Comparison of ENCODE assay signal across 15 mouse cellular contexts in genomic region chr12:17701131-17701720, GRCm38 (mm10). TPM values are rescaled to one million over a fixed set of nuclear protein-coding genes. Genes with fewer than 3 reads are reported as not detected.
A peak's percentile ranks its signal among the peaks of the same experiment; 100 is the strongest.
DNase-seq lines count a peak whose midpoint lies in the region; ATAC-seq lines count a peak whose summit lies in the region.
"Had no signal": no experiment of that assay in that cellular context is flagged by ENCODE, and none has a peak within 500 bp of the region (broad histone marks: within the 10 kb centered on the region; RNA-seq: fewer than 3 reads in every experiment).

No protein-coding gene starts in this region.

- DNase-seq in heart, postnatal 10 days: no peak
- no peak for DNase-seq in liver, embryonic 13.5 days
- no peak for DNase-seq in liver, embryonic 11.5 days (ENCODE audit: low spot score)
- DNase-seq in 3134 (ENCODE audit: extremely low read depth, insufficient read length, low spot score) (peak; percentile 25), 3T3-L1 (ENCODE audit: low read depth, low spot score) (peak; percentile 53)
- DNase-seq in urinary bladder, postnatal 36 days (ENCODE audit: low spot score in 2 of 2): no peak
- DNase-seq: adrenal gland, adult 8-10 months; cerebellum, adult 18-20 months; lung, postnatal 14 days; thymus, postnatal 36 days had no signal

- no peak overlapping the region for H3K4me2 ChIP-seq in heart, embryonic 16.5 days (ENCODE audit: low read depth, low read length)
- H3K4me2 ChIP-seq in liver, embryonic 13.5 days: no peak overlapping the region
- H3K4me2 ChIP-seq in liver, embryonic 11.5 days: no peak overlapping the region
- H3K4me2 ChIP-seq: limb, embryonic 12.5 days; midbrain, embryonic 11.5 days had no signal

- no peak for ATAC-seq in heart, embryonic 16.5 days (replicated peaks; ENCODE audit: extremely low read depth, insufficient read depth, low FRiP score)
- ATAC-seq in liver, embryonic 13.5 days (ENCODE audit: low read depth): no peak
- no peak for ATAC-seq in liver, embryonic 11.5 days (replicated peaks; ENCODE audit: low FRiP score)
- ATAC-seq: hindbrain, embryonic 16.5 days; intestine, postnatal 0 days had no signal

- H3K27me3 ChIP-seq in heart, embryonic 16.5 days (ENCODE audit: control insufficient read depth, insufficient read depth, low read length): no peaks in the 10 kb centered on the region
- no peaks in the 10 kb centered on the region for H3K27me3 ChIP-seq in liver, embryonic 13.5 days
- H3K27me3 ChIP-seq in liver, embryonic 11.5 days (replicated peaks; ENCODE audit: control insufficient read depth, insufficient read depth, low read length): no peaks in the 10 kb centered on the region
- H3K27me3 ChIP-seq: limb, embryonic 12.5 days had no signal

- H3K36me3 ChIP-seq in heart, embryonic 16.5 days (ENCODE audit: control insufficient read depth, insufficient read depth): no peaks in the 10 kb centered on the region
- no peaks in the 10 kb centered on the region for H3K36me3 ChIP-seq in liver, embryonic 13.5 days
- H3K36me3 ChIP-seq in liver, embryonic 11.5 days (ENCODE audit: control insufficient read depth, insufficient read depth, low read length): no peaks in the 10 kb centered on the region
- H3K36me3 ChIP-seq: limb, embryonic 12.5 days had no signal

- intact Hi-C loops in heart, postnatal 10 days (cut with DNase I): no loop called here

- H3K4me1 ChIP-seq in heart, embryonic 16.5 days (ENCODE audit: control insufficient read depth, insufficient read depth, low read length): peaks cover 10% of the 10 kb centered on the region
- H3K4me1 ChIP-seq in liver, embryonic 13.5 days (replicated peaks): peaks cover 64% of the 10 kb centered on the region
- H3K4me1 ChIP-seq in liver, embryonic 11.5 days (replicated peaks; ENCODE audit: control insufficient read depth, insufficient read depth, low read length): peaks cover 12% of the 10 kb centered on the region; the same call in 1 of the 2 replicates

- 68% methylated on average over 5 of the region's 5 CpGs for WGBS in heart, embryonic 16.5 days
- WGBS in liver, embryonic 13.5 days (ENCODE audit: insufficient replicate concordance): 54% methylated on average over 5 of the region's 5 CpGs
- WGBS in liver, embryonic 11.5 days: 74% methylated on average over 5 of the region's 5 CpGs

- H3K4me3 ChIP-seq in heart, embryonic 16.5 days (ENCODE audit: low read length): no peak overlapping the region
- H3K4me3 ChIP-seq in liver, embryonic 13.5 days (replicated peaks): no peak overlapping the region
- no peak overlapping the region for H3K4me3 ChIP-seq in liver, embryonic 11.5 days (ENCODE audit: low read depth, low read length)
- H3K4me3 ChIP-seq: limb, embryonic 12.5 days had no signal

- H3K27ac ChIP-seq in heart, embryonic 16.5 days (ENCODE audit: low read length): peak overlapping the region; percentile 10; the same call in 1 of the 2 replicates
- 0 out of 2 replicates have a peak overlapping the region, but pooled peaks have one; percentile 0 for H3K27ac ChIP-seq in liver, embryonic 13.5 days
- no peak overlapping the region for H3K27ac ChIP-seq in liver, embryonic 11.5 days (ENCODE audit: low read depth, low read length)
- H3K27ac ChIP-seq: limb, embryonic 12.5 days had no signal

- no peaks in the 10 kb centered on the region for H3K9me3 ChIP-seq in heart, embryonic 16.5 days (replicated peaks; ENCODE audit: control insufficient read depth, low read length)
- H3K9me3 ChIP-seq in liver, embryonic 13.5 days (replicated peaks): no peaks in the 10 kb centered on the region
- no peaks in the 10 kb centered on the region for H3K9me3 ChIP-seq in liver, embryonic 11.5 days (ENCODE audit: control insufficient read depth, low read length)
- H3K9me3 ChIP-seq: limb, embryonic 12.5 days had no signal

- no peak overlapping the region for H3K9ac ChIP-seq in heart, embryonic 16.5 days (ENCODE audit: low read length)
- H3K9ac ChIP-seq in liver, embryonic 13.5 days: no peak overlapping the region
- H3K9ac ChIP-seq in liver, embryonic 11.5 days (ENCODE audit: low read depth, low read length): no peak overlapping the region
- H3K9ac ChIP-seq: limb, embryonic 12.5 days had no signal

RNA-seq across cellular contexts. Expression of gene Hpcal1, which starts 10.6 kb away (rescaled TPM):
- 32.7 and 33.4 TPM in 2 replicates for polyA plus RNA-seq in heart, embryonic 16.5 days (2015; fragmentation: Nextera tagmentation; extraction: Ambion mirVana)
- total RNA-seq in heart, postnatal 10 days (2021): 10 to 100 TPM; 22.7 to 31.7 TPM
- polyA plus RNA-seq in liver, embryonic 13.5 days (2015; fragmentation: Nextera tagmentation; extraction: Ambion mirVana): 15.7 and 16.0 TPM in 2 replicates
- polyA plus RNA-seq in liver, embryonic 11.5 days (2014; fragmentation: Nextera tagmentation; extraction: Ambion mirVana): 30.2 and 31.8 TPM in 2 replicates

Comparison
In these comparisons a context has a peak if more than half of its experiments do, and no peak if none do; other contexts are left out.
1. DNase-seq: peak in 3134 (single experiment) and 3T3-L1 (single experiment); none in heart, postnatal 10 days (0 of 2), liver, embryonic 13.5 days (single experiment), liver, embryonic 11.5 days (single experiment) and urinary bladder, postnatal 36 days (0 of 2).